In genomic region chr8:70673079-70673856, GRCm38 (mm10) we compare ENCODE assay signal across 8 mouse cellular contexts. TPM values are rescaled to one million over a fixed set of nuclear protein-coding genes. Genes with fewer than 3 reads are reported as not detected.
DNase-seq lines count a peak whose midpoint lies in the region; ATAC-seq and TF ChIP-seq lines count a peak whose summit lies in the region.

Gene Lsm4 (plus strand): TSS chr8:70673248.

- H3K27ac ChIP-seq in bone marrow, adult 2 months (ENCODE audit: control insufficient read depth, insufficient read depth, low read depth, low read length, poor library complexity) = peak within 1 kb of the TSS; percentile 94
- peak within 1 kb of the TSS; percentile 96 for H3K27ac ChIP-seq in embryonic facial prominence, embryonic 15.5 days (replicated peaks)
- H3K27ac ChIP-seq in limb, embryonic 14.5 days (replicated peaks; ENCODE audit: low read depth, low read length) = peak within 1 kb of the TSS; percentile 94
- peak within 1 kb of the TSS; percentile 96 for H3K27ac ChIP-seq in midbrain, postnatal 0 days (ENCODE audit: low read depth, low read length)

- peak; percentile 100 for DNase-seq in 416B (ENCODE audit: low read depth)
- DNase-seq in heart, adult 8-10 months (ENCODE audit: low spot score) = peak; percentile 100
- peak; percentile 99 for DNase-seq in kidney, adult 9 months
- peak; percentile 100 for DNase-seq in limb, embryonic 14.5 days (ENCODE audit: low spot score)
- DNase-seq in midbrain, postnatal 0 days (ENCODE audit: low spot score) = peak; percentile 100
- peak; percentile 92 to 96 for DNase-seq in spleen, postnatal 14 days (ENCODE audit: low spot score in 2 of 2)

- peak within 1 kb of the TSS; percentile 63 for H3K4me2 ChIP-seq in embryonic facial prominence, embryonic 15.5 days (replicated peaks)
- peak within 1 kb of the TSS; percentile 91 for H3K4me2 ChIP-seq in limb, embryonic 14.5 days (replicated peaks; ENCODE audit: low read depth, low read length, severe bottlenecking)
- H3K4me2 ChIP-seq in midbrain, postnatal 0 days (ENCODE audit: low read depth, low read length, poor library complexity, severe bottlenecking) = peak within 1 kb of the TSS; percentile 63

- under 1% methylated on average over 60 of the region's 60 CpGs for WGBS in bone marrow, adult 2 months
- WGBS in embryonic facial prominence, embryonic 15.5 days = under 1% methylated on average over 60 of the region's 60 CpGs
- under 1% methylated on average over 58 of the region's 60 CpGs for WGBS in limb, embryonic 14.5 days
- under 1% methylated on average over 56 of the region's 60 CpGs for whole genome bisulfite sequencing in midbrain, postnatal 0 days

- H3K27me3 ChIP-seq in embryonic facial prominence, embryonic 15.5 days = no peaks in the 10 kb centered on the region
- no peaks in the 10 kb centered on the region for H3K27me3 ChIP-seq in limb, embryonic 14.5 days (ENCODE audit: control insufficient read depth, insufficient read depth, low read length)
- H3K27me3 ChIP-seq in midbrain, postnatal 0 days (ENCODE audit: insufficient read depth, low read length) = no peaks in the 10 kb centered on the region

- H3K36me3 ChIP-seq in embryonic facial prominence, embryonic 15.5 days = peaks cover 11% of the 10 kb centered on the region; the same call in 1 of the 2 replicates
- H3K36me3 ChIP-seq in limb, embryonic 14.5 days (ENCODE audit: control insufficient read depth, insufficient read depth, low read length) = peaks cover 9% of the 10 kb centered on the region
- H3K36me3 ChIP-seq in midbrain, postnatal 0 days (ENCODE audit: insufficient read depth, low read length) = peaks cover 8% of the 10 kb centered on the region; the same call in 1 of the 2 replicates

- peak; percentile 97 for ATAC-seq in embryonic facial prominence, embryonic 15.5 days (ENCODE audit: insufficient number of reproducible peaks, low FRiP score, low TSS enrichment, low read depth)
- ATAC-seq in limb, embryonic 14.5 days (ENCODE audit: low FRiP score, low read depth) = peak; percentile 97
- ATAC-seq in midbrain, postnatal 0 days (ENCODE audit: low FRiP score) = peak; percentile 98

- H3K9ac ChIP-seq in embryonic facial prominence, embryonic 15.5 days = peak within 1 kb of the TSS; percentile 50
- H3K9ac ChIP-seq in limb, embryonic 14.5 days (ENCODE audit: low read depth, low read length, severe bottlenecking) = peak within 1 kb of the TSS; percentile 68
- H3K9ac ChIP-seq in midbrain, postnatal 0 days (replicated peaks; ENCODE audit: low read length, poor library complexity, severe bottlenecking) = peak within 1 kb of the TSS; percentile 62

- H3K4me3 ChIP-seq in bone marrow, adult 2 months (replicated peaks; ENCODE audit: control insufficient read depth, low read depth, low read length) = peak within 1 kb of the TSS; percentile 70
- H3K4me3 ChIP-seq in embryonic facial prominence, embryonic 15.5 days (replicated peaks) = peak within 1 kb of the TSS; percentile 79
- peak within 1 kb of the TSS; percentile 55 for H3K4me3 ChIP-seq in limb, embryonic 14.5 days (replicated peaks; ENCODE audit: low read length)
- peak within 1 kb of the TSS; percentile 52 for H3K4me3 ChIP-seq in midbrain, postnatal 0 days (ENCODE audit: low read depth, low read length)

- no peak; the same call in 1 of the 2 replicates for TF ChIP-seq POLR2A in bone marrow, adult 2 months (IDR thresholded peaks at IDR 0.05; ENCODE audit: borderline replicate concordance, control insufficient read depth, low read depth, low read length)
- TF ChIP-seq POLR2A in limb, embryonic 14.5 days (IDR thresholded peaks at IDR 0.05; ENCODE audit: borderline replicate concordance, extremely low read depth, insufficient read depth, insufficient read length) = peak; percentile 6; the same call in 1 of the 2 replicates

- TF ChIP-seq CTCF in bone marrow, adult 2 months (IDR thresholded peaks at IDR 0.05; ENCODE audit: control insufficient read depth, insufficient read depth, low read length) = peak; percentile 92
- peak; percentile 83 for TF ChIP-seq CTCF in midbrain, postnatal 0 days (IDR thresholded peaks at IDR 0.05)

- H3K9me3 ChIP-seq in embryonic facial prominence, embryonic 15.5 days (replicated peaks) = no peaks in the 10 kb centered on the region
- no peaks in the 10 kb centered on the region for H3K9me3 ChIP-seq in limb, embryonic 14.5 days (ENCODE audit: control insufficient read depth, low read length)
- H3K9me3 ChIP-seq in midbrain, postnatal 0 days (ENCODE audit: low read length) = no peaks in the 10 kb centered on the region

- H3K4me1 ChIP-seq in bone marrow, adult 2 months (ENCODE audit: control insufficient read depth, insufficient read depth, low read length) = peaks cover 8% of the 10 kb centered on the region; the same call in 1 of the 2 replicates
- peaks cover 27% of the 10 kb centered on the region for H3K4me1 ChIP-seq in embryonic facial prominence, embryonic 15.5 days
- H3K4me1 ChIP-seq in limb, embryonic 14.5 days (ENCODE audit: control insufficient read depth, insufficient read depth, low read length) = peaks cover 11% of the 10 kb centered on the region
- peaks cover 8% of the 10 kb centered on the region; the same call in 1 of the 2 replicates for H3K4me1 ChIP-seq in midbrain, postnatal 0 days (ENCODE audit: insufficient read depth, low read length)

RNA-seq across cellular contexts. Expression of gene Lsm4, which starts in this region (rescaled TPM):
- 69.2 and 119 TPM in 2 replicates for polyA plus RNA-seq in bone marrow, adult 2 months (2011; ENCODE audit: insufficient read depth, insufficient read length, low replicate concordance, missing spikeins)
- 243 and 244 TPM in 2 replicates for polyA plus RNA-seq in embryonic facial prominence, embryonic 15.5 days (2015; fragmentation: Nextera tagmentation; extraction: Ambion mirVana)
- total RNA-seq in heart, adult 8-10 months (2022) = 10 to 100 TPM; 57.9 to 67.1 (median 63.4) TPM
- 172 and 182 TPM in 2 replicates for polyA plus RNA-seq in limb, embryonic 14.5 days (2012; rRNA removed)
- polyA plus RNA-seq in limb, embryonic 14.5 days (2014; fragmentation: Nextera tagmentation; extraction: Ambion mirVana) = 247 and 256 TPM in 2 replicates
- 140 and 312 TPM in 2 replicates for total RNA-seq in midbrain, postnatal 0 days (2014; rRNA removed)
- polyA plus RNA-seq in midbrain, postnatal 0 days (2015; fragmentation: Nextera tagmentation; extraction: Ambion mirVana) = 157 and 169 TPM in 2 replicates

Comparison
In these comparisons a context has a peak if more than half of its experiments do, and no peak if none do; other contexts are left out.
1. Peak in every context shown above with its lines: DNase-seq, ATAC-seq, H3K4me3 ChIP-seq and H3K27ac ChIP-seq.